Mouse (Mus musculus): Measurements from ENCODE around the gene Coro1c.

The Coro1c gene

DNA sequence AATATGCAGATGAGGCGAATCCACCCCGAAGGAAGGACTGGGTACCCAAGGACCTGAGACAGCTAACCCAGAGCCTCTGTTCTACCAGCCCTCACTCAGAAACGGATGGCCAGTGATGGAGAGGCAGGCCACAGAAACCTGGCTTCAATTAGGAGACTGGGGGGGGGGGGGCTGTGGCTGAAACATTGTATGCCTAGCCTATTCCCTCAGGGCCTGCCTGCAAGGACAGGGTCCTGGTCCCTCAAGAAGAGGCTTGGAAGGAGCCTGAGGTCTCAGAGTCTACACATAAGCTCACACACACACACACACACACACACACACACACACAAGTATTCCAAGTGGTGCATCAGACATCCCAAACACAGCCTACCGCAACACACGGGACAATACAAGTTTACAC is 108.9 kb downstream of the Coro1c start:
- peak; percentile 57 for DNase-seq (ENCODE audit: extremely low spot score, low spot score)

DNA sequence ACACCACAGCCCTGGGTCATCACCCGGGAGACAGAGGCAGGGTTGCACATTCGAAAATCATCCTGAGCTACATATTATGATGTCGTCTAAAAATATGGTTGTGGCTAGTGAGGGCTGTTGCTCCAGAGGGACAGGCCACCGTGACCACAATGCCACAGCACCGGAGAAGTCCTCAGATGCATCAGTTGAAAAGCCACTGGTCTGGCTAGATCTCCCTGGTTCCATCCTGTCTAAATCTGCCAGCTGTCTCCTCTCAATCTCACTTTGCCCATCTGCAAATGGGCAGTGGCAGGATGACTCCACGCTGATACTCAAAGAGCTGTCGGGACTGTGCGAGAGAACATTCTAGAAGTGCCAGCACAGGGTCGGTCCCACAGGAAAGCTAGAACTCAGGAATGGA is 110.0 kb downstream of the Coro1c start:
- no peak for DNase-seq (ENCODE audit: extremely low spot score, low spot score)

DNA sequence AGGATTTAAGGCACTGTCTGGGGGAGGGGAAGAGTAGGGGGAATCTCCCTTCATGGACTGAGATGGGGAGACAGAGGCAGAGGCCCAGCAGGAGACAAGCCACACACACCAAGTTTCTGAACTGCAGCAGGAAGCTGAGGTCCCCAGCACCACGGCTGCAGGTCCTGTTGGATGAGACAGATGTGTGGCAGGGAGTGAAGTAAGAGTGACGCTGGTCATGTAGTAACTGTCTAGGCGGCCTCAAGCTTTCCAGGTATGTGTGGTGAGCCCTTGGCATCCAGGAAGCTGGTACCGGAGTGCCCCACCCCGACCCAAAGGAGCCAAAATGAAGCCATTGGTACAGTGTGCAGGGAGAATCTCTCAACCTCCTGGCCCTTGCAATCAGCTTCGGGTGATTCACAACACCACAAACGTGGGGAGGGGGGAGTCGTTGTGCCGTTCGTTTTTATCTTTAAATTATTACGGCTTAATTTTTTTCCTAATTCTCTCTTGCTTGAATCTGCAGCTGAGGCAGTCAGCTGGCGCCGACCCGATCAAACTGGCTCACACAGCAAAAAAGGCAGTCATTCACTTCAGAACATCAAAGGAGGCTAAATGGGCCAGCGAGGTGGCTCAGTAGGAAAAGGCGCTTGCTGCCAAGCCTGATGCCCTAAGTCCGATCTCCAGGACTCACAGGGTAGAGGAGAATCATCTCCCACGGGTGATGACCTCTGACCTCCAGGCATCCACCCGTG is 111.2 kb downstream of the Coro1c start:
- DNase-seq (ENCODE audit: extremely low spot score, low spot score) = peak; percentile 42

DNA sequence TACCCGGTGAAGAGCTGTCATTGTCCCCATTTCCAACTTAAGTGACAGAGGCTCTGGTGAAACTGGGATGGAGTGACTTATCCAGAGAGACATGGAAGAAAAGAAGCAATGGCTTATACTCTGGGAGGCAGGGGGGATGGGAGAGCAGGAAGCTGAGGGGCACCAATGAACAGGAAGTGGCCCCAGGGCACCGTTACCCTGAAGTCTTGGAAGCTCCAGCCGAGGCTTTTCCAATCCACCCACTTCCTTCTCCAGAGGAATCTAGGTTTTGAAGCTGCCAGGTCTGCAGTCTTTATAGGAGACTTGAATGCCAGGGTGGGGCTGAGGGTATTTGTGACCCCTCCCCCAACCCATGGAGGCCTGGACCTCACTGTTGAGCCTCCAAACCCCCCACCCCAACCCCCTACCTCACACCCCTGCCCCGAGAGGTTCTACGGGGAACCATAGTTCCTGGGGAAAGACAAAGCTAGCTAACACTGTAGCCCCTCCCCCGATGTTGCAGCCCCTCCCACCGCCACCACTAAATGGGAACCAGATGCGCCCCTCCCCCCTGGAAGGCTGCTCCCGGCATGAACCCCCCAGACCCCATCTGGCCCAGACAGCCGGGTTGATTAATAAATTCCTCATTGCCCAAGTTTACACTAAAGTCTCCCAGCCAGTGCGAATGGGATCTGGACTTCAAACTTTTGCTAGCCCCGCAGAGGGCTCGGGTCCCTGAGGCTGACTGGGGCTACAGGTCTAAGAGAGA is 112.0 kb downstream of the Coro1c start:
- DNase-seq (ENCODE audit: extremely low spot score, low spot score) = peak; percentile 89
